Mouse (Mus musculus) embryonic facial prominence, embryonic 14.5 days (tissue): ENCODE results near the gene Taar8c. TPM values are rescaled to one million over a fixed set of nuclear protein-coding genes. Genes with fewer than 3 reads are reported as not detected.

Source experiments
- polyA plus RNA-seq: library from polyadenylated mRNA; unstranded; fragments of >200 nt; fragmentation: Nextera tagmentation; extraction: Ambion mirVana; gene quantifications from 2 replicates; pipeline ENCODE4 v1.2.1, GENCODE M21; 2014

Gene Taar8c
- polyA plus RNA-seq, 1 experiment from 2014 or later = not detected

Other genes starting within 250 kb of the Taar8c start
- gene Vnn1, start 207.2 kb downstream of the Taar8c start, polyA plus RNA-seq = 1.1 and 1.2 TPM in 2 replicates
- gene Taar1, start 181.6 kb downstream of the Taar8c start, polyA plus RNA-seq = not detected in 2 replicates
- 0.21 TPM in 1 of 2 replicates, not detected in the other for gene Taar2, start 163.3 kb downstream of the Taar8c start, polyA plus RNA-seq
- gene Taar3, start 152.4 kb downstream of the Taar8c start, polyA plus RNA-seq = not detected in 2 replicates
- not detected in 2 replicates for gene Taar4, start 141.4 kb downstream of the Taar8c start, polyA plus RNA-seq
- gene Taar5, start 131.2 kb downstream of the Taar8c start, polyA plus RNA-seq = not detected in 2 replicates
- gene Taar6, start 116.3 kb downstream of the Taar8c start, polyA plus RNA-seq = not detected in 2 replicates
- gene Taar7a, start 108.4 kb downstream of the Taar8c start, polyA plus RNA-seq = not detected in 2 replicates
- not detected in 2 replicates for gene Taar7b, start 102.0 kb downstream of the Taar8c start, polyA plus RNA-seq
- not detected in 2 replicates for gene Taar7d, start 74.7 kb downstream of the Taar8c start, polyA plus RNA-seq
- gene Taar7e, start 64.3 kb downstream of the Taar8c start, polyA plus RNA-seq = not detected in 2 replicates
- not detected in 2 replicates for gene Taar7f, start 52.4 kb downstream of the Taar8c start, polyA plus RNA-seq
- not detected in 2 replicates for gene Taar8a, start 25.4 kb downstream of the Taar8c start, polyA plus RNA-seq
- not detected in 2 replicates for gene Taar8b, start 9.6 kb downstream of the Taar8c start, polyA plus RNA-seq
- not detected in 2 replicates for gene Taar9, start 7.6 kb upstream of the Taar8c start, polyA plus RNA-seq
- gene Stx7, start 47.4 kb upstream of the Taar8c start, polyA plus RNA-seq = 86.9 and 93.9 TPM in 2 replicates
- gene Moxd1, start 121.6 kb upstream of the Taar8c start, polyA plus RNA-seq = 19.8 and 21.7 TPM in 2 replicates